Mouse (Mus musculus): ENCODE measurements around the gene Nepro. TPM values are rescaled to one million over a fixed set of nuclear protein-coding genes. Genes with fewer than 3 reads are reported as not detected.

The Nepro gene
- polyA plus RNA-seq, 1 experiment from 2014 or later = 6.6 TPM

GRCm38 (mm10) chr16:44717141-44717634, 6.9 kb upstream of the Nepro start:
- WGBS = 74% methylated on average over 2 of the region's 2 CpGs
- Histone ChIP-seq H3K9ac (no peak overlapping the region), H3K4me3 (no peak overlapping the region), H3K36me3 (ENCODE audit: poor library complexity, severe bottlenecking) (peaks cover 10% of the 10 kb centered on the region; the same call in 1 of the 2 replicates), H3K27ac (no peak overlapping the region), H3K9me3 (replicated peaks) (no peaks in the 10 kb centered on the region), H3K4me2 (no peak overlapping the region), H3K4me1 (peaks cover 8% of the 10 kb centered on the region; the same call in 1 of the 2 replicates), H3K27me3 (no peaks in the 10 kb centered on the region)
- ATAC-seq = peak; percentile 59

GRCm38 (mm10) chr16:44717838-44718237, 6.3 kb upstream of the Nepro start:
- Histone ChIP-seq H3K4me3 (no peak overlapping the region), H3K4me1 (peaks cover 11% of the 10 kb centered on the region; the same call in 1 of the 2 replicates), H3K36me3 (ENCODE audit: poor library complexity, severe bottlenecking) (peaks cover 10% of the 10 kb centered on the region; the same call in 1 of the 2 replicates), H3K4me2 (no peak overlapping the region), H3K27me3 (no peaks in the 10 kb centered on the region), H3K9ac (no peak overlapping the region), H3K9me3 (replicated peaks) (no peaks in the 10 kb centered on the region), H3K27ac (no peak overlapping the region)
- no peak for ATAC-seq
- 75% methylated on average over 2 of the region's 2 CpGs for WGBS

- Histone ChIP-seq H3K4me2 (no peak overlapping the region), H3K4me3 (no peak overlapping the region), H3K9me3 (replicated peaks) (no peaks in the 10 kb centered on the region), H3K27me3 (no peaks in the 10 kb centered on the region), H3K4me1 (peaks cover 20% of the 10 kb centered on the region), H3K36me3 (ENCODE audit: poor library complexity, severe bottlenecking) (peaks cover 10% of the 10 kb centered on the region; the same call in 1 of the 2 replicates), H3K27ac (no peak overlapping the region), H3K9ac (no peak overlapping the region)
- ATAC-seq = no peak
- 78% methylated on average over 7 of the region's 7 CpGs for WGBS
These were observed 4.8 kb upstream of the Nepro start for GRCm38 (mm10) chr16:44719349-44719748.

GRCm38 (mm10) chr16:44720518-44720917, 3.6 kb upstream of the Nepro start:
- no peak for ATAC-seq
- Histone ChIP-seq H3K27ac (no peak overlapping the region), H3K27me3 (no peaks in the 10 kb centered on the region), H3K4me2 (no peak overlapping the region), H3K9me3 (replicated peaks) (no peaks in the 10 kb centered on the region), H3K9ac (no peak overlapping the region), H3K36me3 (ENCODE audit: poor library complexity, severe bottlenecking) (peaks cover 10% of the 10 kb centered on the region; the same call in 1 of the 2 replicates), H3K4me1 (peaks cover 27% of the 10 kb centered on the region), H3K4me3 (no peak overlapping the region)
- 73% methylated on average over 3 of the region's 3 CpGs for WGBS

GRCm38 (mm10) chr16:44722666-44723065, 1.4 kb upstream of the Nepro start:
- Histone ChIP-seq H3K9ac (no peak overlapping the region), H3K4me3 (no peak overlapping the region), H3K27me3 (no peaks in the 10 kb centered on the region), H3K36me3 (ENCODE audit: poor library complexity, severe bottlenecking) (peaks cover 12% of the 10 kb centered on the region; the same call in 1 of the 2 replicates), H3K4me2 (no peak overlapping the region), H3K9me3 (replicated peaks) (no peaks in the 10 kb centered on the region), H3K4me1 (peaks cover 21% of the 10 kb centered on the region), H3K27ac (no peak overlapping the region)
- ATAC-seq = no peak
- 93% methylated on average over 2 of the region's 2 CpGs for WGBS

- H3K4me2 ChIP-seq = peak overlapping the region; percentile 74
- ATAC-seq = peak; percentile 46
- WGBS = under 1% methylated on average over 14 of the region's 14 CpGs
- no peaks in the 10 kb centered on the region for H3K27me3 ChIP-seq
- H3K9ac ChIP-seq = peak overlapping the region; percentile 80
- H3K4me1 ChIP-seq = peaks cover 21% of the 10 kb centered on the region
- peak overlapping the region; percentile 76 for H3K4me3 ChIP-seq
- H3K27ac ChIP-seq = peak overlapping the region; percentile 87
- peaks cover 16% of the 10 kb centered on the region for H3K36me3 ChIP-seq (ENCODE audit: poor library complexity, severe bottlenecking)
- H3K9me3 ChIP-seq (replicated peaks) = no peaks in the 10 kb centered on the region
These were observed 746 bp downstream of the Nepro start for GRCm38 (mm10) chr16:44724847-44725246.

GRCm38 (mm10) chr16:44725286-44726223, 1.5 kb downstream of the Nepro start:
- Histone ChIP-seq H3K4me2 (peak overlapping the region; percentile 74), H3K9me3 (replicated peaks) (no peaks in the 10 kb centered on the region), H3K27ac (no peak overlapping the region), H3K4me1 (peaks cover 21% of the 10 kb centered on the region), H3K9ac (peak overlapping the region; percentile 80), H3K27me3 (no peaks in the 10 kb centered on the region), H3K4me3 (peak overlapping the region; percentile 76), H3K36me3 (ENCODE audit: poor library complexity, severe bottlenecking) (peaks cover 20% of the 10 kb centered on the region)
- WGBS = 49% methylated on average over 14 of the region's 14 CpGs
- no peak for ATAC-seq

GRCm38 (mm10) chr16:44727525-44727924, 3.4 kb downstream of the Nepro start:
- ATAC-seq = no peak
- 96% methylated on average over 3 of the region's 3 CpGs for WGBS

GRCm38 (mm10) chr16:44734059-44734458, 10.0 kb downstream of the Nepro start:
- Histone ChIP-seq H3K4me1 (no peaks in the 10 kb centered on the region), H3K4me3 (no peak overlapping the region), H3K9ac (no peak overlapping the region), H3K27ac (no peak overlapping the region), H3K36me3 (ENCODE audit: poor library complexity, severe bottlenecking) (peaks cover 92% of the 10 kb centered on the region), H3K4me2 (no peak overlapping the region), H3K27me3 (no peaks in the 10 kb centered on the region), H3K9me3 (replicated peaks) (no peaks in the 10 kb centered on the region)
- no peak for ATAC-seq
- 88% methylated on average over 3 of the region's 3 CpGs for WGBS

More at GRCm38 (mm10) chr16:44727525-44727924, 3.4 kb downstream of the Nepro start:
- H3K4me1 ChIP-seq = peaks cover 21% of the 10 kb centered on the region
- H3K9me3 ChIP-seq (replicated peaks) = no peaks in the 10 kb centered on the region
- peaks cover 40% of the 10 kb centered on the region for H3K36me3 ChIP-seq (ENCODE audit: poor library complexity, severe bottlenecking)
- no peak overlapping the region for H3K27ac ChIP-seq
- H3K4me3 ChIP-seq = no peak overlapping the region
- H3K9ac ChIP-seq = no peak overlapping the region
- no peak overlapping the region for H3K4me2 ChIP-seq
- H3K27me3 ChIP-seq = no peaks in the 10 kb centered on the region

- no peak for ATAC-seq
- Histone ChIP-seq H3K27me3 (no peaks in the 10 kb centered on the region), H3K4me1 (no peaks in the 10 kb centered on the region), H3K27ac (no peak overlapping the region), H3K9me3 (replicated peaks) (no peaks in the 10 kb centered on the region), H3K9ac (no peak overlapping the region), H3K36me3 (ENCODE audit: poor library complexity, severe bottlenecking) (peaks cover 81% of the 10 kb centered on the region), H3K4me3 (no peak overlapping the region), H3K4me2 (no peak overlapping the region)
- WGBS = 88% methylated on average over 5 of the region's 5 CpGs
These were observed 11.6 kb downstream of the Nepro start for GRCm38 (mm10) chr16:44735676-44736075.

GRCm38 (mm10) chr16:44736118-44736517, 12.0 kb downstream of the Nepro start:
- WGBS = 88% methylated on average over 4 of the region's 4 CpGs

GRCm38 (mm10) chr16:44742753-44743152, 18.7 kb downstream of the Nepro start:
- no peak for ATAC-seq
- Histone ChIP-seq H3K27ac (no peak overlapping the region), H3K36me3 (ENCODE audit: poor library complexity, severe bottlenecking) (peaks cover 28% of the 10 kb centered on the region), H3K9me3 (replicated peaks) (no peaks in the 10 kb centered on the region), H3K4me3 (no peak overlapping the region), H3K27me3 (no peaks in the 10 kb centered on the region), H3K4me2 (no peak overlapping the region), H3K9ac (no peak overlapping the region), H3K4me1 (peaks cover 15% of the 10 kb centered on the region)
- 100% methylated on average over 1 of the region's 1 CpGs for WGBS

More at GRCm38 (mm10) chr16:44736118-44736517, 12.0 kb downstream of the Nepro start:
- Histone ChIP-seq H3K36me3 (ENCODE audit: poor library complexity, severe bottlenecking) (peaks cover 77% of the 10 kb centered on the region), H3K4me2 (no peak overlapping the region), H3K4me1 (no peaks in the 10 kb centered on the region), H3K9me3 (replicated peaks) (no peaks in the 10 kb centered on the region), H3K27ac (no peak overlapping the region), H3K27me3 (no peaks in the 10 kb centered on the region), H3K9ac (no peak overlapping the region), H3K4me3 (no peak overlapping the region)
- no peak for ATAC-seq
